Mouse (Mus musculus) erythroblast, embryonic 14.5 days (primary cell): Measurements from ENCODE around the gene Rps6kl1. TPM values are rescaled to one million over a fixed set of nuclear protein-coding genes. Genes with fewer than 3 reads are reported as not detected.

Source experiments
- H3K27me3 ChIP-seq: 2 replicates; pipeline ENCODE4 v1.6.1; 2012; ENCODE audit warnings: inconsistent platforms; ENCODE audit not compliant: control insufficient read depth
- H3K36me3 ChIP-seq: 2 replicates; pipeline ENCODE4 v1.6.1; 2012; ENCODE audit warnings: mild to moderate bottlenecking, inconsistent platforms; ENCODE audit not compliant: control insufficient read depth
- H3K4me1 ChIP-seq: 2 replicates; pipeline ENCODE4 v1.6.1; 2012; ENCODE audit warnings: inconsistent platforms; ENCODE audit not compliant: control insufficient read depth
- H3K4me3 ChIP-seq: replicated peaks from 2 replicates; pipeline ENCODE3; 2012; ENCODE audit warnings: moderate library complexity, mild to moderate bottlenecking, inconsistent platforms
- H3K9me3 ChIP-seq: 2 replicates; pipeline ENCODE4 v1.6.1; 2012; ENCODE audit warnings: low read length, inconsistent platforms, mixed read lengths; ENCODE audit not compliant: control insufficient read depth
- GATA1 ChIP-seq: IDR thresholded peaks from 2 replicates; pipeline ENCODE4 v1.6.1; 2012; ENCODE audit warnings: low read length, inconsistent platforms, mixed read lengths
- TAL1 ChIP-seq: IDR thresholded peaks from 3 replicates; pipeline ENCODE4 v1.6.1; 2012; ENCODE audit warnings: low read length, inconsistent platforms, mixed read lengths
- polyA plus RNA-seq: library from polyadenylated mRNA; stranded (reverse); fragments of >175 nt; gene quantifications from 2 replicates; pipeline ENCODE4 v1.2.3, GENCODE M21; 2012

Rps6kl1 gene
- polyA plus RNA-seq, 1 experiment: 0.06 TPM

DNA sequence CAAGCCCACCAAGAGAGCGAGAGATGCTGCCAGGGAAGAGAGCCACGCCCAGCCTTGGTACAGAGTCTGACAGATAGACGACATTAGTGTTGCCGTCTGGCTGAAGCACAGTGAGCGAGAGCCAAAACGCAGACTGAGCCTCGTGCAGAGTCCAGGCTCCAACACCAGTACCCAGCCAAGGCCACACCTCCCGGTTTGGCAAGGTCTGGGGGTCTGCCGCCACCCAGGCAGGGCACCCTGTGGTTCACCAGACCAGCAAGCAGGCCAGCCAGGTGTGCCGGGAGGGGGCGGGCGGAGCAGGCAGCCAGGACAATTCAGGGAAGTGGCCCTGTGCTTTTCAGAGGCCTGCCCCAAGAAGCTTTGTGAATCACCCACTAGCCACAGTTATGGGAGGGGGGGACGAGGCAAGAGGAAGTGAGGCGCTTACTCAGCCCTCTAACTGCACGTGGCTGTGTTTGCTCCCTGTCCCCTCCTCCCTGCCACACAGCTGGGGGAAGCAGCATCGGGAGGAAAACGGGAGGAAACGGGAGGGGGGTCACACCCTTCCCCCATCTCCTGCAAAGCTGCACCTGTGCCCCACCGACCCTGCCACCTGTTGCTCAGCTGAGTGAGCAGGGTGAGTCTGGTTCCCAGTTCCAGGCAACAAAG lies 41.5 kb upstream of the Rps6kl1 start:
- no peak overlapping the region for H3K4me3 ChIP-seq

DNA sequence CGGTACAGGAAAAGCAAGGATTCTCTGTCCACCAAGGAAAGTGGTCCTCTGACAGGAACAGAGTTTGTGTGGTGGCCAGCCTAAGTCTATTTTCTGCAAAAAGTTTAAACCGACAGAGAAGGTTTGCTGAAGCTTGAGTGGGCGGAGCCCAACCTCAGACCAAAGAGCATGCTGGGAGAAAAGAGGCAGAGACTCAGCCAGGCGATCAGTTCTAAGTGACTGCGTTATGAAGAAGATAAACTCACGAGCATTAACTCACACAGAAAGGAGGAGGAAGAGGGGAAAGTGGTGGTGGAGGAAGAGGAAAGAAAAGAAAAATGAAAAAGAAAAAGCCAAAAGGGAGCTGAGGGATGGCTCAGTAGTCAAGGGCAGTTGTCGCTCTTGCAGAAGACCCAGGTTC lies 39.2 kb upstream of the Rps6kl1 start:
- Histone ChIP-seq H3K4me1 (no peaks in the 10 kb centered on the region), H3K36me3 (no peaks in the 10 kb centered on the region), H3K27me3 (peaks cover 3% of the 10 kb centered on the region), H3K9me3 (no peaks in the 10 kb centered on the region), H3K4me3 (no peak overlapping the region)
- TF ChIP-seq TAL1 (no peak), GATA1 (no peak)

More for the DNA sequence above, 41.5 kb upstream of the Rps6kl1 start:
- no peaks in the 10 kb centered on the region for H3K27me3 ChIP-seq
- no peaks in the 10 kb centered on the region for H3K36me3 ChIP-seq
- TF ChIP-seq GATA1 (no peak), TAL1 (no peak)
- no peaks in the 10 kb centered on the region for H3K4me1 ChIP-seq
- no peaks in the 10 kb centered on the region for H3K9me3 ChIP-seq

DNA sequence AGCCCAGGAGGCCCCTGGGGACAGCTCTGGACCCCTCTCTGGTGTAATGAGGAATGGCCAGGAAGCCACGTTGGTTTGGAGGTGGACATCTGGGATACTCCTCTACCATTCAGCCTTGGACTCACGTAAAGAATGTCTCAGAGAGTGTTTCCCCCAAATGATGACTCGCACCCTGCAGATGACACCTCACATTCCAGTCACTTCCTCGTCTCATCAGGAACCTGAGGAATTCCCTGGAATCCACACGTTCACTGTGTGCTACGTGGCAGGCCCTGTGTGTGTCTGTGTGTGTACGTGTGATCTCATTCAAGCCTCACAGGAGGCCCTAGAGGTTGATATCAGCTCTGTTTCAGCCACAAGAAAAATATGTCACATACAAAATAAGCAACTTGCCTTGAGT lies 35.3 kb upstream of the Rps6kl1 start:
- no peak overlapping the region for H3K4me3 ChIP-seq
- no peaks in the 10 kb centered on the region for H3K9me3 ChIP-seq
- H3K4me1 ChIP-seq: no peaks in the 10 kb centered on the region
- H3K36me3 ChIP-seq: no peaks in the 10 kb centered on the region
- peaks cover 24% of the 10 kb centered on the region for H3K27me3 ChIP-seq
- TF ChIP-seq TAL1 (no peak), GATA1 (no peak)

DNA sequence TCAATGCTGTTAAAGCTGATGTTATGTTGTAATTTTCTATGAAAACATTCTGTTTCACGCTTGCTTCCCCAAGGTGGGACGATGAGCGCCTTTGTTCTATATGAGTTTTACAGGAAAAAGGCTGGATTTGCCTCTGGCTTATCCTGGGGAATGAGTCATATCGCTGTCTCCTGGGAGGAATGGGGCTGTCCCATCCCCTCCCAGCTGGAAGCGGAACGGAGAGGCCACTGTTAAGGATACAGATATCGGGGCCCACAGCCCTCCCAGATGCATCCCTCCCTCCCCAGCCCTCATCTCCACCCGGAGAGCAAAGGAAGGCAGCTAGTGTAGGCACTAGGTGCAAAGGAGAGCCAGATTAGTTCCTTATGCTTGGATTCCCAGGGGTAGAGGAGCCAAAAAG lies 34.7 kb upstream of the Rps6kl1 start:
- no peaks in the 10 kb centered on the region for H3K36me3 ChIP-seq
- H3K4me3 ChIP-seq: no peak overlapping the region
- H3K4me1 ChIP-seq: no peaks in the 10 kb centered on the region
- no peaks in the 10 kb centered on the region for H3K9me3 ChIP-seq
- H3K27me3 ChIP-seq: peaks cover 30% of the 10 kb centered on the region
- no peak for TF ChIP-seq TAL1
- TF ChIP-seq GATA1: no peak

DNA sequence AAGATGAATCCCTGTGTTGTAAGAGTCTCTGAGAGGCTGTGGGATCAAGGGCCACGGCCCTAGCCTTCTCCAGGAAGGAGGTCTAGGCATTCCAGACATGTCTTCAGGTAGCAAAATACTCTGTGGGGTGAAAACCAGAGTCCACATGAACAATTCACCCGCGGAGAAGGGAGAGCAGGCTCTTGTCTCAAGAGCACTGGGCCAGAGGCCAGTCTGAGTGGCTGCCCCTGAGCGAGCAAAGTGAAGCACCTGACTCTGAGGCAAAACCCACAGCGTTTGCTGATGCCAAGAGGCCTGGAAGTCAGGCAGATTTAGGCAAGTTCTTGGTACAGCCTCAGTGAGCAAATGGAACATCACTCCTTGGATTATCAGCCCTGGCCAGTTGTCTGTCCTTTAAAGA lies 33.1 kb upstream of the Rps6kl1 start:
- H3K9me3 ChIP-seq: no peaks in the 10 kb centered on the region
- no peak overlapping the region for H3K4me3 ChIP-seq
- no peaks in the 10 kb centered on the region for H3K4me1 ChIP-seq
- no peaks in the 10 kb centered on the region for H3K36me3 ChIP-seq
- H3K27me3 ChIP-seq: peaks cover 42% of the 10 kb centered on the region
- TF ChIP-seq GATA1: no peak
- no peak for TF ChIP-seq TAL1

DNA sequence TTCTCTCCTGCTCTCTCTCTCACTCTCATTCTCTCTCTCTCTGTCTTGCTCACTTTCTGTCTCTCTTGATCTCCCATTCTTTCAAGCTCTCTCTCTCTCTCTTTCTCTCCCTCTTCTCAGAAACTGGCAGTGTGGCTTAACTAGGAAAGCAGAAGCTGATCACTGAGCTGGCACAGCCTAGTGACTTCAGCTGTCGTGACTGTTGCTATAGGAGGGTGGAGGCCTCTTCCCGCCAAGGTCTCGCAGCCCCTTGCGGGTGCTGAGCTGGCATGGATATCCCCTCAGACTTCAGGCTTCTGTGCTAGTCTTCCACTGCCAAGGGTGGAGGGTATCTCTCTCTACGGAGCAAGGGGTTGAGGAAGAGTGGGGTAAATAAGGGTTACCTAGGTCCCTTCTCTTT lies 31.8 kb upstream of the Rps6kl1 start:
- TF ChIP-seq TAL1: no peak
- TF ChIP-seq GATA1: no peak
- H3K27me3 ChIP-seq: peaks cover 49% of the 10 kb centered on the region
- H3K36me3 ChIP-seq: no peaks in the 10 kb centered on the region
- no peaks in the 10 kb centered on the region for H3K9me3 ChIP-seq
- no peak overlapping the region for H3K4me3 ChIP-seq
- no peaks in the 10 kb centered on the region for H3K4me1 ChIP-seq

DNA sequence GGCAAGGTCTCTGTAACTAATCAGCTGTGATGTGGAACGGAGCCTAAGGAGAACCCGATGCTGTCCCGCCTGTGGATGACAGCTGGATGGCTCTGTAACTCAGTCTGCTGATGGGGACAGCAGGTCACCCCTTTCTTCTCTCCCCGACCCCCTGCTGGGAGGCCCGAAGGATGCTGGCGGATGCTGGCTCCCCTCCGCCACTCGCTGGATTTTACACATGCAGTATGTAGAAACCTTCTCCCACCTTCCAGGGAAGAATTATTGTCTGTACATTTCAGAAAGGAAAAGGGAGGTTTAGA lies 31.2 kb upstream of the Rps6kl1 start:
- no peak for TF ChIP-seq TAL1
- TF ChIP-seq GATA1: no peak
- peaks cover 55% of the 10 kb centered on the region for H3K27me3 ChIP-seq
- peaks cover 3% of the 10 kb centered on the region for H3K4me1 ChIP-seq
- H3K9me3 ChIP-seq: no peaks in the 10 kb centered on the region
- no peak overlapping the region for H3K4me3 ChIP-seq
- H3K36me3 ChIP-seq: no peaks in the 10 kb centered on the region

DNA sequence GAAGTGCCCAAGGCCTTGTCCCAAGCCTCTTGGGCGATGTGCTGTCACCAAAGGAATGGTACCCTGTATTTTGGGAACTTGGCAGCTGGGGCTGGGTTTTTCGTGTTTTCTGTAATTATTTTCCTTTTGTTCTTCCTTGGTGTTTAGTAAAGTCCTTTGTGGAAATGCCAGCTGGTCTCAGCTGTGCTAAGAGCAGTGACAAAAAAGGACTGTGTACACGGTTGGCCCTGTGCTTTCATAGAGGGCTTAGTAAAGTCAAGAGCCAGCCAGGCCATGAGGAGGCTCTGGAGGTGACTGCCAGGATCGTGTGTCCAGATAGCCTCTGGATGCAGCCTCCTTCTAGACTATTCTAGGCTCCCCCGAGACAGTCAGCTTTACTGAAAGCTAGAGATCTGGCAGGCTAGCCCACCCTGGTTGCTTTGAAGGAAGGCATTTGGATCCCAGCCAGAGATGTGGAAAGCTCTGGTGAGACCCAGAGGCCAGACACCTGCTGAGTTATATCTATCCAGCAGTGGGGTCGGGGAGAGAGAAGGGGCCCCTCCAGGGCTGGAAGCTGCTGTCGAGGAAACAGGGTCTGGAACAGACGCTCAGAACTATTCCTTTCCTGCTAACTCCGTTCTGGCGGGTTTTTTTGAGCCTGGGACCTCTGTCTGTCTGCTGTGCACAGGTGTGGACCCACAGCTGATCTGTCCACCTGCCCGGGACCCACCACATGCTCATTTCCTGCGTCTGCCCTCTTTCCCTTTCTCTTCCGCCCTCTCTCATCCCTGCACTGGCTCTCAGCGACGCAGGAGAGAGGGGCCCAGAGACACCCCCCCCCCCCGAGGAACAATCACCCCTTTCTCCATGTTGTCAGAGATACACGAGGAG lies 30.6 kb upstream of the Rps6kl1 start:
- no peaks in the 10 kb centered on the region for H3K9me3 ChIP-seq
- no peaks in the 10 kb centered on the region for H3K36me3 ChIP-seq
- TF ChIP-seq GATA1 (no peak), TAL1 (no peak)
- H3K27me3 ChIP-seq: peaks cover 61% of the 10 kb centered on the region
- peaks cover 8% of the 10 kb centered on the region for H3K4me1 ChIP-seq
- no peak overlapping the region for H3K4me3 ChIP-seq

DNA sequence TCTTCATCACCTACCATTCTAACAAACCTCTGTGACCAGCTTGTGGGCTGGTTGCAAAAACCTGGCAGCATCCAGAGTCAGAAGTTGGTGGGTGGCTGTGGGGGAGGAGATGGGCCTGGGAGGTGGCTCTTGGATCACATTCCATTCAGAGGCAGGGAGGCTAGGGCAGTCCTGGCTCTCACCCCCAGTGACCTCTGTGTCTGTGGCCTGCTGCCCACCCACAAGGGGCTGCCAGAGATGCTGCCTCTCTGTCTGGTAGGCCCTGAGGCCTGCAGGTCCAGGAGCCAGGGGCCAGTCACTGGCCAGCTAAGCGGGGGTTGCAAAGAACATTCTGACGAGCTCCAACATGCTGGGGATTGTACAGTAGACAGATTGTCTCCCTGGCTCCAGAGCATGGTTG lies 27.2 kb upstream of the Rps6kl1 start:
- TF ChIP-seq GATA1 (no peak), TAL1 (no peak)
- H3K4me3 ChIP-seq: no peak overlapping the region
- peaks cover 76% of the 10 kb centered on the region for H3K27me3 ChIP-seq
- no peaks in the 10 kb centered on the region for H3K9me3 ChIP-seq
- H3K4me1 ChIP-seq: peaks cover 9% of the 10 kb centered on the region
- no peaks in the 10 kb centered on the region for H3K36me3 ChIP-seq
